Mouse (Mus musculus) megakaryocyte-erythroid progenitor cell, adult 5-6 weeks (primary cell): ENCODE measurements around the gene Ahr. TPM values are rescaled to one million over a fixed set of nuclear protein-coding genes. Genes with fewer than 3 reads are reported as not detected.
A peak's percentile ranks its signal among the peaks of the same experiment; 100 is the strongest.

Experiments used
- ATAC-seq: replicated peaks from 2 replicates; pipeline ENCODE4 v1.8.0; 2016; ENCODE audit warnings: mild to moderate bottlenecking, inconsistent platforms; ENCODE audit not compliant: severe bottlenecking, poor library complexity, low FRiP score, low TSS enrichment
- total RNA-seq, 2 experiments: library from RNA; stranded (forward) in 1 of 2; stranded (reverse) in 1 of 2; fragments of 200-1000, 215-1000 nt in 1 of 2; fragments of >200 nt in 1 of 2; fragmentation: Nextera tagmentation in 1 of 2; gene quantifications; 2 replicates each; pipeline ENCODE4 v1.2.3; 2014 to 2017

Gene Ahr
- total RNA-seq (2014; fragmentation: Nextera tagmentation): 0.44 and 5.2 TPM in 2 replicates
- total RNA-seq (2017): 0.80 and 1.4 TPM in 2 replicates

DNA sequence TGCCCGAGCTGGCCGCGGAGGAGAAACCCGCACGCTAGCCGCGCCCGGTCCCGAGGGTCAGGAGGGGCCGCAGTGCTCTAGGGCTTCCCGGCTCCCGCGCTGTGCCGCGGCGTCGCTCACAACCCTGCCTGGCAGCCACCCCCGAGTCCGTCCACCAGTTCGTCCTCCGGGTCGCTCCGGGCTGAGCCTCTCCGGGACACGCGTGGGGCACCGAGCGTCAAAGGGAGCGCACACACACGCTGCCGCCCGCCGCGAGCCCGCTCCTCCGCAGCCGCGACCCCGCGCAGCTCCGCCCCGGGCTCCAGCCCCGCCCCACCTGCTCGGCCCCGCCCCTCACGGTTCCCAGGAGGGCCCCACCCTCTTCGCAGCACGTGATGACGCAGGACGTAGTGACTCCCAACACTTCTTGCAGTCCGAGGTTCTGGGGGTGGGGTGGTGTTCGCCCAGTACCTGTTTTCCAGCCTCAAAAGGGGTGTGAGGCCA lies at the start of gene Ahr:
TSS of gene Ahr (minus strand) at position 285 of the 483 bp plus-strand sequence.
- peak; percentile 92 for ATAC-seq

DNA sequence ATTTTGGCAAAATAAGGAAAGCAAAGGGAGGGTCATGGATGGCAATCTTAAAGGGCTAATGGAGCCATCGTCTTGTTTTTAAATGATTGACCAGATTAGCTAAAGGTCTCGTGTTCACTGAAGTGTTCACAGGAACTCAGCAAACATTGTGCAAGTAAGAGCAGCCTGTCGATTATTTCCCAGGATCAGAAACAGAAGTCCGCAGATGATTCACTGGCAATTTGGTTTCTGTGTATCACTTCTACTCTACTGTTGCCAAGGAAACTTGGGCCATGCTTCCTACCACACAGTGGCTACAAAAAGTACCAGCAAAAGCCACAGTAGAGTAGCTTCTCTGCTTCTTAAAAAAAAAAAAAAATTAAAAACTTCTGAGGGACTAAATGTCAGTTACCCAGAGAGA lies 44.0 kb upstream of the Ahr start:
- ATAC-seq: no peak

GRCm38 (mm10) chr12:35576107-35576506 lies 41.3 kb upstream of the Ahr start:
- no peak for ATAC-seq

DNA sequence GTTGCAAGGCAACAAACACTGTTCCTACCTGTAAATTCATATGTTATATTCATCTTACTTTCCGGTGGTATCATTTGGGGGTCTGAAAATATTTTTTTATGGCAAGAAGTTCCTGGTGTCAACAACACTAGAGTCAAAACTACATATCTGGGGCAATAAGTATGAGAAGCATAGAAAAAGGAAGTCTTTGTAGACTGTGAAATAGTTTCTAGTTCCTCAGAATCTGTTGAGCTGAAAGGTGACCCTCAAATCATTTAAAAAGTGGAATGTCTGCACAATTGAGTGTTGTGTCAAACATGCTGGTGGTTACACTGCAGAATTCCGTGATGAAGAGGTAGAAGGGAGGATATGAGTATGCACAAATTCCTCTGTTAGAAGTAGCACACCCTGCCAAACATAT lies 38.9 kb upstream of the Ahr start:
- no peak for ATAC-seq

DNA sequence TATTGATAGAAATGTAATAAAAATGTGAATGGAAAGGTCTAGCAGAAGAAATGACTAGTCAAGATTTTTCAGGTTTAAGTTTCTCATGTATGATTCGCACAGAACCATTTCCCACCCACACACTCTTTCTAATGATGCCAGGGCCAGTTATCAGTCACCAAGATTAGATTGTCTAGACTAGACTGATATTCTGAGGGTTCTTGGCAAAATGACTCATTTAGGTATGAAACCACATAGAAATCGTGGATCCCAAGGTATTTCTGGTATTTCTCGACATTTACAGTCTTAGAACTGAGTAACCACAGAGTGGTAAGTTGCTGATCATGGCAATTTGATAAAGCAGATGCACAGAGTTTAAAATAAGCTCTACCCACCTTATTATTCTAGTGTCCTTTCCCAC lies 28.0 kb upstream of the Ahr start:
- ATAC-seq: no peak

- ATAC-seq: no peak
Observed at GRCm38 (mm10) chr12:35558868-35559267, 24.0 kb upstream of the Ahr start.

DNA sequence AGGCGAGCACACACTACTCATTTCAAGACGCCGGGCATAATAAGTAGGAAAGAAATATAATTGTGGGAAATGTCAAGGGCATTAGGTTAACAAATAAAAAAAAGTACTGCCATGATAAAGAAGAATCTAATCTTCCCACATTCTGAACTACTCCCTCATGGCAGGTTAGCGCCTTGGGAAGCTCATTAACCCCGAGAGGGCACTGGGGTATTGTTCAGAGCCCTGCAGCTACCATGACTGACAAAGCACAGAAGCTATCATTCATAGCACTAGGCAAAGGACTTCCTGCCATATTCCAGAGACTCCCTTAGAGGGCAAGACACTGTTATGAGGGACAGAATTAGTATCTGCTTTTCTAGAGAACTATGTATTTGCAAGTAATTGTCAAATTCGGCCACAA lies 21.1 kb upstream of the Ahr start:
- ATAC-seq: no peak

DNA sequence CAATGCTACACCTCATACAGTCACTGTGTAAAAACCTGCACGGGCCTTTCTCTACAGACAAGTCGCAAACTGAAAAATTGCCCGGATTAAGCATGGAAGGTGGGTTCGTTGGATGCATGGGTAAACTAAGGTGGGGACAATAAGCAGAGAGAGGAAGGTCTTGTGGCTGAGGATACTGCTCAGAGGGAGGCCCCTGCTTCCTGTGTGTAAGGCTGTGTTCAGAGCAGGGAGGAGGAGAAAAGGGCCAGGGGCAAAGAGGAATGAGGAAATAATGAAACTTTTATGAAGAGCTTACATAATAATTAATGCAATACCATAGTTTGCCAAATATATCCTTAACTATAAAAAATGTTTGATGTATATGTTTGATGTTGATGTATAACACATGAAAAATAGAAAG lies 19.5 kb upstream of the Ahr start:
- no peak for ATAC-seq

GRCm38 (mm10) chr12:35553174-35553573 lies 18.3 kb upstream of the Ahr start:
- ATAC-seq: no peak

GRCm38 (mm10) chr12:35550299-35550698 lies 15.5 kb upstream of the Ahr start:
- ATAC-seq: no peak

DNA sequence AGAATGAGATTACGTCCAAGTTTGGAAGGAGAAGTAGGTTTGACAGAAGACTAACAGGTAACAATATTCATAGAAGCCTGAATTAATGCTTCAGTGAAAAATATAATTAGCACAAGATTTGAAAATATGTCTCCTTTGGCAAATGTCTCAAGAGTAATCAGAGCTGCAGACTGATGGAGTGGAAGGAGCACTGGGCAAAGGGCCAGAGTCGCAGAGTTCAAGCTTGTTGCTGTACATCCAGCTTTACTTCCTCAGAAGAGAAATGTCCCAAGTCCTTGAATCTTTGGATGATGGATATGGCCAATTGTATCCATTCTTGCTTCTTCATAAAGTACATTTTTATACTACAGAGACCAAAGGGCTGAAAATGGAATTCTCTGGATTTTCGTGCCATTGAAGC lies 8.0 kb upstream of the Ahr start:
- ATAC-seq: no peak

DNA sequence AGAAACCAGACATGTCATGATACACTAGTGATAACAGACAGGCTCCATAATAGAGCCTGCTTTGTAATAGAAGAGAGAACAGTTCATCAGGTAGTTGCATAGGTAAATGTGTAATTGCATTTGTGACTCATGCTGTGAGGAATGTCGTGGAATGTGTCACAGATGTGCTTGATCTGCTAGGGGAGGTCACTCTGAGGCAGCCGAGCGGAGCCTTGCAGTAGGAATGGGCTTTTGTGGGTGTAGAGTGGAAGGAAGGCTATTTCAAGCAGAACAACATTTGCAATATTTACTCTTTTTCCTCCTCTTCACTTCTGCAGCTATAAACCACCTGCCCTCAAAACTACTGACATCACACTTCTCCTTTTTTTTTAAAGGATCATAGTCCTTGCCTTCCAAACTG lies 4.0 kb upstream of the Ahr start:
- ATAC-seq: no peak

- peak; percentile 54 for ATAC-seq
Observed at GRCm38 (mm10) chr12:35534114-35534753, 604 bp downstream of the Ahr start.

- no peak for ATAC-seq
Observed at GRCm38 (mm10) chr12:35533748-35534113, 1.1 kb downstream of the Ahr start.

DNA sequence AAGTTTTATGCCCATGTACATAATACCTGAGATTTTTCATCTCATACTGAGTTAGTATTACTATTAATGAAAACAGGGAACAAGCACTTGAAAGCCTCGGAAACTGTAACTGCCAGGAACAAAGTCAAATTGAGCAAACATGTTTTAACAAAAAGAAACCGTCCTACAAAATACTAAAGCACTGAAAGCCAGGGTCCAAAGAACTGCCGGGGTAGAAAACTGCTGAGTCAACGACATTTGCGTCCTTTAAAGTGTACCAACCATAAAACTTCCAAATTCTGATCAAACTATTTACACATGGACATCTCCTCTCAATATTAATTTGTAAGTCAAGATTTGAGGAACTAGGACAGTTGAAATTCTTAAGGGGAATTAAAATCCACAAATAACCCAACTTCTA lies 1.7 kb downstream of the Ahr start:
- no peak for ATAC-seq

DNA sequence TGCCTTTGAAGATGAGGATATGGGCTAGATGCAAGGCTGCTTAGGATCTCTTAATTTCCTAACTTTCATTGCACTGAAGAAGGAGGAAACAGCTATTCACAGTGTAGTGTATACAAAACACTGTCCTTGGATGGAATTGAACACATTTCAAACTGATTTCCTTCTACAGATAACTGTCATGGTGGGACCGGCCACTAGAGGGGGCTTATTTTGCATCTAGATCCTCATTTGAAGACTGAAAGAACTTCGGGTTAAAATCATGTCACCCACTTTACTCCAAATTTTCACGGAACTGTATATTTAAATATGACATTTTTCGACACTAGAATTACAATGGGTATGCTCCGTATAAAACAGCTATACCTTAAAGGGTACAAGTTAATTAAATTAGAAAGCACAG lies 2.7 kb downstream of the Ahr start:
- peak; percentile 53 for ATAC-seq

DNA sequence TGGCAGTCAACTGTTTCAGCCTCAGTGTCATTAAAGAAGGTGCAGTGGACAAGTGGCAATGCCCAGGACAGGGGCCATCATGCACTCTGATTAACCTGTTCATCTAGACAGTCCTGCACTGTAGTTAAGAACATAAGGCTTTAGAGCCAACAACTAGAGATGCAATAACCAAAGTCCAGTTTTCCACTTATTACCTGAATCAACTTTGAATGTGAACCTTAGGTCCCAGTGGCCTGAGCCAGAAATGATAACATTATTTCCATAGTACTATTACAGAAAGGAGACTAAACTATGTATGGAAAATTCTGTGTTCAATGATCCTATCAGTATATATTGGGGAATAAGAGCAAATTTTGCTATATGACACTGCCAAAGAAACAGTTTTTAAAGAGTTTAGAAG lies 4.3 kb downstream of the Ahr start:
- ATAC-seq: no peak

- ATAC-seq: peak; percentile 95
Observed at GRCm38 (mm10) chr12:35527429-35527828, 7.4 kb downstream of the Ahr start.

DNA sequence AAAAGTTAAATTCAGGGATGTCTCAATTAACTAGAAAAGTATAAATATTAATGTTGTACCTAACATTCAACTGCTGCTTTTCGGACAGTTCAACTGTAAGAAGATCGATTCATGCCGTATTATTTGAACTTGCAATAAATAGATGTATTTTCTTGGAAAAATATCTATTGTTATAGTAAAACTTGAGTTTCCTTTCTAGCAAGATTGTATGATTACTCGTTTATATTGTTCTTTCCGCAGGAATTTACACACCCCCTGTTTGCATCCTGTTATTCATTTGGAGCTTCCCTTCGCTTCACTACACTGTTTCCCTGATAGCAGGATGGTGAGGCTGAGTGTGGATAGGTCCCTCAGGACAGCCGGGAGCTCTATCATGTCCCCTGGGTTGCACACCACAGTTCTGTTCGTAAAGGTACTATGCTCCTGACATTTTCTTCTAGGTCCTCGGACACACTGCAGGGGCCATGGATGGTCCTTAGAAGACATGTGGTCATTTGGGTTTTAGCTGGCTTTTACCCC lies 12.2 kb downstream of the Ahr start:
- ATAC-seq: no peak

DNA sequence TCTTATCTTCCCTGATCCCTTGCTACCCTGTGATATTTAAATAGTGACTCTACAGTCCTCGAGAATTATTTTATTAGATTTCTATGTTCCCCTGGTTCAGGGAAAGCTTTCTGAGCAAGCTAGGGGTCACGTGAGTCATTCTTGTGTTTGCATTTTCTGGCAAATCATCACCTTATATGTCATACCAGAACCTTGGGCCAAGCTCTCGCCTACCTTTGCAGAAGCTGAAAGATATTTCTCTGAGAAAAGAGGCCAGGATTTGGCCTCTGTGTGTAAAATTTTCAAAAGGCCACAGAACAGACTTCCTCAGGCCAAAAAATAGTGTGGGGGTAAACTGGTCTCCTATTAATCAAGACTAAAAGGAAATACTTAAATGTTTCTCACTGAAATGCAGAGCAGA lies 19.2 kb downstream of the Ahr start:
- ATAC-seq: no peak

DNA sequence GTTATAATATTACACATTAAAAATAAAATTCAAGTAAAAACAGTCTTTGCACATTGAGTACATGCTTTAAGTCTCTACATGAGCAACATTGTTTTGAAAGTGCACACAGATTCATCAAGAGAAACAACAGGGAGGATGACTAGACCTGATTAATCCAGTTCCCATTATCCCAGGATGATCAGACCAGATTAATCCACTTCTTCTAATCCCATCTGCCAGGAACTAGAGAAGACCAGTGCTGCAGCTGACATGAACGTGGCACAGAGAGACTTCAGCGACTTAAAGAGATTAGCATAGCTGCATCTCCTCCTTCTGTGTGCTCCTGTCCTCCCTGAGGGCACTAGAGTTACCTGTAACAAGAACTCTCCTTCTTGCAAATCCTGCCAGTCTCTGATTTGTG lies 20.2 kb downstream of the Ahr start:
- no peak for ATAC-seq

GRCm38 (mm10) chr12:35510711-35511110 lies 24.1 kb downstream of the Ahr start:
- no peak for ATAC-seq
